20 mouse cellular contexts compared by ENCODE assay signal in genomic region chr9:115230141-115230540, GRCm38 (mm10).
DNase-seq lines count a peak whose midpoint lies in the region; ATAC-seq and TF ChIP-seq lines count a peak whose summit lies in the region.
"Had no signal": no experiment of that assay in that cellular context is flagged by ENCODE, and none has a peak within 500 bp of the region (broad histone marks: within the 10 kb centered on the region; RNA-seq: fewer than 3 reads in every experiment).

No protein-coding gene starts in this region.

- 23% methylated on average over 3 of the region's 3 CpGs for WGBS in forebrain, embryonic 10.5 days
- 10% methylated on average over 3 of the region's 3 CpGs for WGBS in forebrain, embryonic 12.5 days
- 23% methylated on average over 3 of the region's 3 CpGs for WGBS in hindbrain, embryonic 11.5 days
- WGBS in hindbrain, embryonic 16.5 days = 24% methylated on average over 3 of the region's 3 CpGs
- 34% methylated on average over 3 of the region's 3 CpGs for WGBS in liver, embryonic 12.5 days (ENCODE audit: insufficient replicate concordance)
- 42% methylated on average over 3 of the region's 3 CpGs for WGBS in liver, postnatal 0 days (ENCODE audit: insufficient replicate concordance)

- H3K27me3 ChIP-seq in forebrain, embryonic 10.5 days (ENCODE audit: poor library complexity, severe bottlenecking) = no peaks in the 10 kb centered on the region
- no peaks in the 10 kb centered on the region for H3K27me3 ChIP-seq in forebrain, embryonic 12.5 days
- no peaks in the 10 kb centered on the region for H3K27me3 ChIP-seq in hindbrain, embryonic 11.5 days (ENCODE audit: control insufficient read depth, insufficient read depth, low read length)
- H3K27me3 ChIP-seq in hindbrain, embryonic 16.5 days (replicated peaks; ENCODE audit: control insufficient read depth, insufficient read depth, low read length) = no peaks in the 10 kb centered on the region
- H3K27me3 ChIP-seq in liver, embryonic 12.5 days (replicated peaks) = no peaks in the 10 kb centered on the region
- H3K27me3 ChIP-seq in liver, postnatal 0 days (ENCODE audit: insufficient read depth, low read length) = no peaks in the 10 kb centered on the region
- H3K27me3 ChIP-seq: embryonic facial prominence, embryonic 15.5 days; hindbrain, embryonic 15.5 days had no signal

- no peak for DNase-seq in forebrain, embryonic 10.5 days (ENCODE audit: extremely low spot score, low spot score)
- DNase-seq in hindbrain, embryonic 11.5 days (ENCODE audit: low spot score) = no peak
- no peak for DNase-seq in liver, postnatal 0 days
- DNase-seq in gastrocnemius, adult 8-10 months (ENCODE audit: low spot score in 2 of 2) = no peak
- DNase-seq: adrenal gland, adult 8-10 months; adrenal gland, postnatal 36 days; B cell, adult 2 months; cerebellum, adult 2 months; cerebellum, postnatal 10 days; gastrocnemius, postnatal 14 days; heart, postnatal 10 days had no signal

- ATAC-seq in forebrain, embryonic 12.5 days (ENCODE audit: low FRiP score) = no peak
- peak; percentile 31; the same call in 1 of the 2 replicates for ATAC-seq in hindbrain, embryonic 11.5 days (ENCODE audit: low FRiP score)
- ATAC-seq in hindbrain, embryonic 16.5 days = no peak
- ATAC-seq in liver, embryonic 12.5 days = 0 out of 2 replicates have a peak, but pooled peaks have one; percentile 21
- no peak for ATAC-seq in liver, postnatal 0 days
- ATAC-seq: CD4-positive, CD25-positive, alpha-beta regulatory T cell, adult 4 months; forebrain, embryonic 16.5 days had no signal

- TF ChIP-seq CTCF in liver, postnatal 0 days (IDR thresholded peaks at IDR 0.05; ENCODE audit: low read depth) = no peak

- no peak overlapping the region for H3K4me2 ChIP-seq in forebrain, embryonic 12.5 days
- no peak overlapping the region for H3K4me2 ChIP-seq in hindbrain, embryonic 11.5 days (replicated peaks; ENCODE audit: low read depth, low read length)
- H3K4me2 ChIP-seq in hindbrain, embryonic 16.5 days (ENCODE audit: low read length) = no peak overlapping the region
- no peak overlapping the region for H3K4me2 ChIP-seq in liver, embryonic 12.5 days
- H3K4me2 ChIP-seq in liver, postnatal 0 days (ENCODE audit: low read depth, low read length) = no peak overlapping the region
- H3K4me2 ChIP-seq: embryonic facial prominence, embryonic 15.5 days; hindbrain, embryonic 15.5 days had no signal

- no peaks in the 10 kb centered on the region for H3K9me3 ChIP-seq in forebrain, embryonic 10.5 days
- H3K9me3 ChIP-seq in forebrain, embryonic 12.5 days = no peaks in the 10 kb centered on the region
- no peaks in the 10 kb centered on the region for H3K9me3 ChIP-seq in hindbrain, embryonic 11.5 days (ENCODE audit: control insufficient read depth, low read length)
- H3K9me3 ChIP-seq in hindbrain, embryonic 16.5 days (ENCODE audit: control insufficient read depth, low read length) = no peaks in the 10 kb centered on the region
- H3K9me3 ChIP-seq in liver, embryonic 12.5 days (replicated peaks) = no peaks in the 10 kb centered on the region
- no peaks in the 10 kb centered on the region for H3K9me3 ChIP-seq in liver, postnatal 0 days (ENCODE audit: low read length)
- H3K9me3 ChIP-seq: embryonic facial prominence, embryonic 15.5 days; hindbrain, embryonic 15.5 days had no signal

- peaks cover 18% of the 10 kb centered on the region for H3K4me1 ChIP-seq in forebrain, embryonic 10.5 days
- H3K4me1 ChIP-seq in forebrain, embryonic 12.5 days = peaks cover 8% of the 10 kb centered on the region
- no peaks in the 10 kb centered on the region; the same call in 1 of the 2 replicates for H3K4me1 ChIP-seq in hindbrain, embryonic 11.5 days (replicated peaks; ENCODE audit: control insufficient read depth, insufficient read depth, low read length)
- no peaks in the 10 kb centered on the region for H3K4me1 ChIP-seq in hindbrain, embryonic 16.5 days (ENCODE audit: control insufficient read depth, insufficient read depth, low read depth, low read length)
- H3K4me1 ChIP-seq in liver, embryonic 12.5 days = peaks cover 11% of the 10 kb centered on the region
- H3K4me1 ChIP-seq in liver, postnatal 0 days (ENCODE audit: insufficient read depth) = no peaks in the 10 kb centered on the region
- H3K4me1 ChIP-seq: embryonic facial prominence, embryonic 15.5 days; hindbrain, embryonic 15.5 days had no signal

- H3K4me3 ChIP-seq in forebrain, embryonic 10.5 days = no peak overlapping the region
- no peak overlapping the region for H3K4me3 ChIP-seq in forebrain, embryonic 12.5 days (replicated peaks)
- no peak overlapping the region for H3K4me3 ChIP-seq in hindbrain, embryonic 11.5 days (ENCODE audit: low read depth, low read length)
- no peak overlapping the region for H3K4me3 ChIP-seq in hindbrain, embryonic 16.5 days (ENCODE audit: low read length)
- H3K4me3 ChIP-seq in liver, embryonic 12.5 days = no peak overlapping the region
- H3K4me3 ChIP-seq in liver, postnatal 0 days (ENCODE audit: low read depth, low read length) = no peak overlapping the region
- H3K4me3 ChIP-seq: embryonic facial prominence, embryonic 15.5 days; erythroblast, embryonic 14.5 days; hindbrain, embryonic 15.5 days had no signal

- peak overlapping the region; percentile 26 for H3K27ac ChIP-seq in forebrain, embryonic 10.5 days
- no peak overlapping the region for H3K27ac ChIP-seq in forebrain, embryonic 12.5 days
- H3K27ac ChIP-seq in hindbrain, embryonic 11.5 days (ENCODE audit: low read depth, low read length) = no peak overlapping the region
- no peak overlapping the region for H3K27ac ChIP-seq in hindbrain, embryonic 16.5 days (ENCODE audit: low read depth, low read length)
- H3K27ac ChIP-seq in liver, embryonic 12.5 days = no peak overlapping the region
- no peak overlapping the region for H3K27ac ChIP-seq in liver, postnatal 0 days (ENCODE audit: low read depth)
- H3K27ac ChIP-seq: embryonic facial prominence, embryonic 15.5 days; hindbrain, embryonic 15.5 days had no signal

- no peak for TF ChIP-seq EP300 in liver, postnatal 0 days (IDR thresholded peaks at IDR 0.05; ENCODE audit: low read depth)

- no peaks in the 10 kb centered on the region for H3K36me3 ChIP-seq in forebrain, embryonic 10.5 days (replicated peaks)
- no peaks in the 10 kb centered on the region for H3K36me3 ChIP-seq in forebrain, embryonic 12.5 days (replicated peaks)
- H3K36me3 ChIP-seq in hindbrain, embryonic 11.5 days (ENCODE audit: control insufficient read depth, insufficient read depth, low read length) = no peaks in the 10 kb centered on the region
- 0 out of 2 replicates have a peak, but pooled peaks cover 2% of the 10 kb centered on the region for H3K36me3 ChIP-seq in hindbrain, embryonic 16.5 days (ENCODE audit: control insufficient read depth, insufficient read depth, low read length)
- H3K36me3 ChIP-seq in liver, embryonic 12.5 days = no peaks in the 10 kb centered on the region
- no peaks in the 10 kb centered on the region for H3K36me3 ChIP-seq in liver, postnatal 0 days (replicated peaks; ENCODE audit: insufficient read depth, low read length)
- H3K36me3 ChIP-seq: G1E; hindbrain, embryonic 15.5 days had no signal

- H3K9ac ChIP-seq in forebrain, embryonic 12.5 days = no peak overlapping the region
- H3K9ac ChIP-seq in hindbrain, embryonic 11.5 days (ENCODE audit: low read depth, low read length) = no peak overlapping the region
- no peak overlapping the region for H3K9ac ChIP-seq in hindbrain, embryonic 16.5 days (ENCODE audit: low read depth, low read length)
- no peak overlapping the region for H3K9ac ChIP-seq in liver, embryonic 12.5 days
- no peak overlapping the region for H3K9ac ChIP-seq in liver, postnatal 0 days (replicated peaks)
- H3K9ac ChIP-seq: embryonic facial prominence, embryonic 15.5 days; hindbrain, embryonic 15.5 days had no signal

Comparison
In these comparisons a context has a peak if more than half of its experiments do, and no peak if none do; other contexts are left out.
1. ATAC-seq: peak in hindbrain, embryonic 11.5 days (single experiment) and liver, embryonic 12.5 days (single experiment); none in forebrain, embryonic 12.5 days (single experiment), hindbrain, embryonic 16.5 days (single experiment) and liver, postnatal 0 days (single experiment).